Mouse (Mus musculus) E14TG2a.4 (cell line): ENCODE measurements at regions not wholly inside any gene's neighbourhood (a gene's known extent, or its start where the extent isn't known, plus 50 kb on each side); places are given as distances from the start of the nearest gene placed in this dataset.
A peak's percentile ranks its signal among the peaks of the same experiment; 100 is the strongest.

Source experiments
- H3K27me3 ChIP-seq: 2 replicates; pipeline ENCODE4 v1.6.1; 2014; ENCODE audit warnings: low read length, control low read depth; ENCODE audit not compliant: insufficient read depth
- H3K36me3 ChIP-seq: 2 replicates; pipeline ENCODE4 v1.6.1; 2014; ENCODE audit warnings: low read length, control low read depth; ENCODE audit not compliant: insufficient read depth
- H3K4me1 ChIP-seq: replicated peaks from 2 replicates; pipeline ENCODE4 v1.6.1; 2014; ENCODE audit warnings: low read depth, low read length, control low read depth
- H3K4me3 ChIP-seq: replicated peaks from 2 replicates; pipeline ENCODE4 v1.5.1; 2014; ENCODE audit warnings: mild to moderate bottlenecking, low read length
- H3K9me3 ChIP-seq: 2 replicates; pipeline ENCODE4 v1.6.1; 2014; ENCODE audit warnings: low read length, control low read depth
- CTCF ChIP-seq: conservative IDR thresholded peaks from 2 replicates; pipeline ENCODE4 v1.5.1; 2014; ENCODE audit warnings: low read length
- NANOG ChIP-seq: IDR thresholded peaks from 2 replicates; pipeline ENCODE4 v1.6.1; 2014; ENCODE audit warnings: borderline replicate concordance, low read length, mixed read lengths
- POU5F1 ChIP-seq: IDR thresholded peaks from 2 replicates; pipeline ENCODE4 v1.6.1; 2014; ENCODE audit warnings: low read length, borderline replicate concordance

DNA sequence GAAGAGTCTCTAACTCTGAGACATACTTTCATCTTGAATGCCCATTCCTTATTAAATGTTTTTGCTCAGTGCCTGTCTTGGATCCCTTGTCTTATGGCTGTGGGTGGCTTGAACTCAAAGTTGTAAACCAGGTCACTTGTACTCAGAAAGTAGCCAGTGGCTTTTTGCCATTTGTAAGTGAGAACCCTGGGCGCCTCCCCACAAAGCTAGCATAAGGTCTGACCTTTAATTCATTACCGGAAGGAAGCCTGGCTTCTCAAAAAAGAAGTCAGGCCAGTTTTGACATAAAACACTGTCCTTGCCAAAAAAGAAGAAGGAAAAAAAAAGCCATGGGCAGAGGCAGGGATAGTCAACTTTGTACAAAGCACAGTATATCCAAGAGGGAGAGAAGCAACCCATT is 166.0 kb upstream of the Chl1 start:
- Histone ChIP-seq H3K4me1 (0 out of 2 replicates have a peak, but pooled peaks cover 6% of the 10 kb centered on the region), H3K9me3 (no peaks in the 10 kb centered on the region), H3K36me3 (no peaks in the 10 kb centered on the region), H3K4me3 (no peak overlapping the region), H3K27me3 (0 out of 2 replicates have a peak, but pooled peaks cover 4% of the 10 kb centered on the region)
- TF ChIP-seq CTCF (no peak), NANOG (no peak), POU5F1 (no peak)

DNA sequence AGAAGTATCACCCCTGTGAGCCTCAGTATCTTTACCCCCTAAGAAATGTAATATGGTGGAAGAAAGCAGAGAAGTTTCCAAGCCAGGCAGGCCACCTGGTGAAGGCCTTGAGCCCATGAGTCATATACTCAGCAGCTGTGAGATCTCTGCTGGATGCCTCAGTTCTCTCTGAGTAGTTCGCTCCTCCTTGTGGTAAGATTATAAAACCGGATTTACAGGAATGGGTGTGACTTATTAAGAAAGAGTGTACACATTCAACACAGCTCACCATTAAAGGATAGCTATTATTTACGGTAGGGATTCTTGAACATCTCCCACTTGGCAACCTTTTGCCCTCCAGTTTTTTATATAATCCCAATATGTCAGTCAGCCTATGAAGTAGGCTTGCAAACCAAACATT is 165.2 kb upstream of the Chl1 start:
- Histone ChIP-seq H3K4me1 (0 out of 2 replicates have a peak, but pooled peaks cover 6% of the 10 kb centered on the region), H3K9me3 (no peaks in the 10 kb centered on the region), H3K36me3 (no peaks in the 10 kb centered on the region), H3K4me3 (no peak overlapping the region), H3K27me3 (0 out of 2 replicates have a peak, but pooled peaks cover 4% of the 10 kb centered on the region)
- no peak for TF ChIP-seq CTCF
- no peak for TF ChIP-seq POU5F1
- no peak for TF ChIP-seq NANOG

DNA sequence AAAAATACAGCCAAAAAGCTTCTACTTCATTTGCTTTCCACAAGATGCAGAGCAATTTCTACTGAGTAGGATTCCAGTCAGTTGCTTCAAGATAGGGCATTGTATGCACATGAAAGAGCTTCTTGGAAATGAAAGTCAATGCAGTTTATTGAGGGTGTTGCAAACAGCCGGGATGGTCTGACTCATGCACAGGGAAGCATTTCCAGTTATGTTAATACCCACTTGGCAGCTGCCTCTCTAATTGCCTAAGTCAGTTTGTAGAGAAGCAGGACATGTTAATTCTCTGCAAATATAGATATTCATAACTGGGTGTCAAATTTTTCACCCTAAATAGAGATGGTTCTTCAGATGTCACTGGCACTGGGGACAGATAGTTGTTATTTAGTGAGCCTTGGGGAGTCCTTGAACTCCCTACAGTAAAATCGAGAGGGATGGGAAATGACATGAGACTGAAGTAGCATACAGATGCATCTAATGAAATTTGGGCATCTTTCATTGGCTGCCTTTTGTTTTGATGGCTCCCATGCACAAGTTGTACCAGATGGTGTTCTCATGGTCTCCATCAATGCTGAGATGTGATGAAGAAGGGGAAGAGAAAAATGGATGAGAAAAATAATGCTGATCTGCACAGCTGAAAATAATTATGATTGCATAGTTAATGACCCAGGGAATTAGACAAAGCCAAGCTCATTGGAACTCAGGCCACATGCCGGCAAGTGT is 157.8 kb upstream of the Chl1 start:
- no peak overlapping the region for H3K4me3 ChIP-seq
- H3K27me3 ChIP-seq, result no peaks in the 10 kb centered on the region
- H3K36me3 ChIP-seq, result no peaks in the 10 kb centered on the region
- no peaks in the 10 kb centered on the region for H3K4me1 ChIP-seq
- TF ChIP-seq POU5F1, result no peak
- TF ChIP-seq CTCF, result no peak
- no peak for TF ChIP-seq NANOG
- no peaks in the 10 kb centered on the region for H3K9me3 ChIP-seq

DNA sequence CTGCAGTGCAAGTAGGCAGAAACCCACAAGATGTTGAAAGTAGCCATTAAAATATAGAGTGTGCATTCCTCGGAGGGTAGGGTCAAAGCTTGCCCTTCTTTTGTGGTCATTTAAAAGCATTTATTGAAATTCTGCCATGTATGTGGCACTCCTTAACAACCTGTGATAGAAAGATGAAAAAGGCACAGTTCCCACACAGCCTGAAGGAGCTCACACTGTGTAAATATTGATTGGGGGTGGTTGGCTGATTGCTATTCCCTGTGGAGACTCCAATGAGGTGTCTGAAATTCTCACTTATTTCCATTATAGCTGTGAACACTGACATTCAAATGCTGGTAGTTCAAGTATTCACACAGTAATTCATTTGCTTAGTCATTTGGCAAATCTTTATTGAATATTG is 157.0 kb upstream of the Chl1 start:
- TF ChIP-seq NANOG (no peak), POU5F1 (no peak), CTCF (no peak)
- Histone ChIP-seq H3K9me3 (no peaks in the 10 kb centered on the region), H3K36me3 (no peaks in the 10 kb centered on the region), H3K27me3 (no peaks in the 10 kb centered on the region), H3K4me3 (no peak overlapping the region), H3K4me1 (no peaks in the 10 kb centered on the region)

DNA sequence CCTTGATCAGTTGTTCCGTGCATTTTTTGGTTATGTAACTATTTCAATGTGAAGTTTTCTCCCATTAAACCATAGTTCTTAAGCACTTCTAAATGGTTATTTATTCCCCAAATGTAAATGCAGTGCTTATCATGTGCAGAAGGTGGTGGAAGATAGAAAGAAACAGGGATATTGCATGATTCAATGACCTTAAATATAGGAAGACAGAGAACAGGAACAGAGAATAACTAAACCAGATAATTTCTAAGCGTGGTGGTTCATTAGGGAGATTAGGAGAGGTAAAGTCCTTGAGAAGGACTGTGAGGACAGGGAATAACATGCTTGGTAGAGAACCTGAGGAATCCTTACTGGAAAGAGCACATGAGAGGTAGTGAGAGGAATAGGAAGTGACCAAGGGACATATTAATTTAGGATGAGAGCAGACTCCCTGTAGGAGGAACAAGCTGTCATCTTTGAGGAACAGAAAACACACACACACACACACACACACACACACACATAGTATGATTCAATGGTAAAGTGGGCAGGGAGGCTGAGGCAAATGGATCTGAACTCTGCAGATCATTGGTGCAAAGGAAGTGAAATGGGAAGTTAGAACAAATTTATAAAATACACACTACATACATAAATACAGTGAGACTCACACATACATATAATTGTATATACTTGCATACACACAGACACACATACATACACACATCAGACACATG is 143.4 kb upstream of the Chl1 start:
- no peaks in the 10 kb centered on the region for H3K27me3 ChIP-seq
- no peak for TF ChIP-seq POU5F1
- no peaks in the 10 kb centered on the region for H3K36me3 ChIP-seq
- no peaks in the 10 kb centered on the region for H3K4me1 ChIP-seq
- no peak overlapping the region for H3K4me3 ChIP-seq
- H3K9me3 ChIP-seq, result no peaks in the 10 kb centered on the region

DNA sequence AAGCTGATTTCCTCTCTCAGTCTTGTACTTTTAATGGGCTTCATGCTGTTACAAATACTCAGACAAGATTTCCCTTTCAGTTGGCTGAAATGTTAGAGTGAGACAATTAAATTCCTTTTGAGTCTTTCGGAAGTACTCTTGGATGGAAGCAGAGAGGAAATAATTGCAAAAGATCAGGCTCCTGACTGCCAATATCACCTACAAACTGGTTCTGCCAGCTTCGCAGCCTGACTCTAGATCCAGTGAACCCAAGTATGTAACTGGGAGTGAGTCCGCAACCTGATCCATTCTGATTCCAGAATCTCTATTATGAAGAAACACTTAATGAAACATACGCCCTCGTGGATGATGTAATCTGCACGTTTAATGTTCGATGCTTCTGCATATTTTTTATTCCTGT is 135.4 kb upstream of the Chl1 start:
- no peaks in the 10 kb centered on the region for H3K9me3 ChIP-seq
- no peak for TF ChIP-seq POU5F1
- peak; percentile 23; the same call in 1 of the 2 replicates for TF ChIP-seq NANOG
- H3K4me1 ChIP-seq, result no peaks in the 10 kb centered on the region
- H3K4me3 ChIP-seq, result no peak overlapping the region
- H3K36me3 ChIP-seq, result no peaks in the 10 kb centered on the region
- no peaks in the 10 kb centered on the region for H3K27me3 ChIP-seq

DNA sequence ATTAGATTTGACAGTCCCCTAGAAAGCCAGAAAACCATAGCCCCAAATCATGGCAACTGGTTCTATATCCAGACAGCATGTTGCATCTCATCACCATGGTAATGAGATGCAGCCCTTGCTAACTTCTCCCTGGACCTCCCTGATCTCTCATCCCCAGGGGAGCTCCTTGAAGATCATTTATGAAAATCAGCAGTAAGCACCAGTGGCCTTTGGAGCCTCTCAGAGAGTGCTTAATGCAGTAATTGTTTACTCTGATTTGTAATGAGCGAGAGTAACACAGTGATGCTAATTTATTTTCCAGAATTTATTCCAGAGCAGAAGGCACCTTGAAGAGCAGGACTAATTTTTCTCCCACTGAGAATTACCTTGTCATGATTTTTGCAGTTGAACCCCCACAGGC is 133.1 kb upstream of the Chl1 start:
- Histone ChIP-seq H3K36me3 (no peaks in the 10 kb centered on the region), H3K9me3 (no peaks in the 10 kb centered on the region), H3K4me3 (no peak overlapping the region), H3K27me3 (no peaks in the 10 kb centered on the region), H3K4me1 (no peaks in the 10 kb centered on the region)
- TF ChIP-seq NANOG (no peak), POU5F1 (no peak), CTCF (no peak)

DNA sequence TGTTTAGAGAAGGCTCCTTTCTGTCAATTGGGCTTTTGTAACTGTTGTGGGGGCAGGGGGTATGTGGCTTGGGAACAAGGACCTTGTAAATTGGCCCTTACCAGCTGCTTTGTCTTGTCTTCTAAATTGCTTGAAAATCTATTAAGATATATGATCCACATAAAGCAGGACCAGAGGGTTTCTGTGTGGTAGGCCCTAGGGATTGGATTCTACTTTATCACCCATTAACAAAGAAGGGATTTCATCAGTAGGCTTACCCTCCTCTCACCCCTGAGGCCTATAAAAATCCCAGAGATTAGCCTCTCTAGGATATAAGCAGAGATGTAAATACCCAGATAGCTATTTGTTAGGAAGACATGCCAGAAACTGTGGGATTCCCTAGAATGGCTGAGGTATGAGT is 132.3 kb upstream of the Chl1 start:
- Histone ChIP-seq H3K4me3 (no peak overlapping the region), H3K27me3 (no peaks in the 10 kb centered on the region), H3K36me3 (no peaks in the 10 kb centered on the region), H3K4me1 (no peaks in the 10 kb centered on the region), H3K9me3 (no peaks in the 10 kb centered on the region)
- TF ChIP-seq POU5F1, result no peak
- no peak for TF ChIP-seq NANOG
- TF ChIP-seq CTCF, result no peak
